Mouse (Mus musculus) urinary bladder, postnatal 36 days (tissue): ENCODE measurements around the gene Olfr1446.

Experiments
- DNase-seq, 2 experiments: peaks; one replicate each; pipeline ENCODE4 v3.0.0; 2022; ENCODE audit warnings: low spot score in 2 of 2, mixed read lengths in 1 of 2

The Olfr1446 gene

GRCm38 (mm10) chr19:12893424-12893823 lies at the start of gene Olfr1446:
Olfr1446 (minus strand) TSS chr19:12893524.
- DNase-seq = no peak

DNA sequence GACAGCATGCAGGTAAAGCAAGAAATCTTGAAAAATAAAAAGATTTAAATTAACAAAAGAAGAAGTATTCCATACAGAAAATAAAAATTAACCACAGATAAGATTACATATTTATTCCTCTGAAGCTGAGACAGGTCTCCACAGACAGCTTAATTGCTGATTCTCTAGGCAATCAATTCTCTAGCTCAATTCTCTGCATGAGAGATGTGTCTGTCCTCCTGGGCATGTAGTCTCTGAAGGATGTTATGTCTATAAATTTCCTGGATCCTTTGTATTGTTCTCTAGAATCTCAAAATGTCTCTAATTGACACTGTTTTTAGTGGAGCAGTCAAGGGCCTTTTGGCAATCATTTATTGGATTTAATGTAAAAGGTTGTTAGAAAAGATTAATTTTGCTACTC lies 37.2 kb upstream of the Olfr1446 start, which contains the start of gene Olfr1449:
TSS of gene Olfr1449 (plus strand) at position 301 of the 400 bp plus-strand sequence.
- DNase-seq = no peak

- DNase-seq = no peak
These were observed 31.0 kb upstream of the Olfr1446 start, which contains the start of gene Olfr1448 for GRCm38 (mm10) chr19:12924319-12924718. Olfr1448 (minus strand) TSS chr19:12924419.

DNA sequence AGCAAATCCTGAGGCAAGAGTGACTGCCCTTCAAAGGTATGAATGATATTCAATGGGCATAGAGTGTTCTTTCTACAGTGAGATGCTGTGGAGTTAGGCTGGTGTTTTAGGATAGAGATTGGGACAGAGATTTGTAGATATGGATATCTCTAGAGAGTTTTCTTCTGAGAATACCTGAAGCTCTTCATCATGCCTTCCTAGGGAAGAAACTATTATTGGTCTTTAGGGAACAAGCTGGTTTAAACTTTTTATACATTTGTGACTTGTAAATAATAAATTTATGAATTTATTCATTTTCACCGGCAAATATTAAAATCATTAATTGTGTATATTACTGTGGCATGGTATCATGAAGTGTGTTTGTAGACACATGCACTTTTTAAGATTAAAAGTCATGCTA lies 10.3 kb upstream of the Olfr1446 start, which contains the start of gene Olfr1447:
TSS of gene Olfr1447 (minus strand) at position 101 of the 400 bp plus-strand sequence.
- DNase-seq = no peak

DNA sequence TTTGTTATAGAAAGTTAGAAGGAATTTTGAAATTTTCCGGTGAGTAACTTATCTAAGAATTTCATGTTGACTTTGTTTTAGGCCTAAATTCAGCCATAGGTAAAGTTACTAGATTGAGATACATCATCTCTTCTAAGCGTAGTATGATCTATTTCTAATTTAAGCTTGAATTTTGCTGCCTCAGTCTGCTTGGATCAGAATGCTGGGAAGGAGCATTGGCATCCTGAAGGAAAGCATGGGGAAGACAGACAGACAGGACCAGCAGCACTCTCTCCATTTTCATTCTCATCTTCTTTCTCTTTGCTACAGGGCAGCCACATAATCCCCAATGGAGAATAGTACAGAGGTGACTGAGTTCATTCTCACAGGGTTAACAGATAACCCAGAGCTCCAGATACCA lies 9.8 kb downstream of the Olfr1446 start, which contains the start of gene Olfr1445:
TSS of gene Olfr1445 (plus strand) at position 301 of the 400 bp plus-strand sequence.
- no peak for DNase-seq

DNA sequence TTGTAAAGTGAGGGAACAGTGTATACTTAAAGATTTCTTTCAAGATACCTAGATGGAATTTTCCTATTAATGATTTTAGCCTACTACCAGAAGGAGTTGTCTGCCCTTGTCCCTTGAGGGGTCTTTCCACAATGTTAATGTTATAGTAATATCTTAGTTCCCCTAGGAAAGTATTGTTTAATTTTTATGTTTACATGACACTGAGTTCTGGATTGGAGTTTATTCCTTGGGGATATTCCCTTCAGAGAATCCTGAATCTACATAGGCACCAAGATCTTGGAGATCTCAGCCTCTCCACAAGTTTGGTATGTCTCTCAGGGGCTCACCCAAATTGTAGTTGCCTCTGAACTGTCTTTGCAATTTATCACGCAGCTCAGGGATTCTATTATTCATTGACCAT lies 36.3 kb downstream of the Olfr1446 start, which contains the start of gene Olfr1444:
TSS of gene Olfr1444 (plus strand) at position 301 of the 400 bp plus-strand sequence.
- no peak for DNase-seq

GRCm38 (mm10) chr19:12846382-12846781 lies 46.9 kb downstream of the Olfr1446 start, which contains the start of gene Gm5244:
Gm5244 (plus strand) TSS chr19:12846682.
- DNase-seq = no peak

DNA sequence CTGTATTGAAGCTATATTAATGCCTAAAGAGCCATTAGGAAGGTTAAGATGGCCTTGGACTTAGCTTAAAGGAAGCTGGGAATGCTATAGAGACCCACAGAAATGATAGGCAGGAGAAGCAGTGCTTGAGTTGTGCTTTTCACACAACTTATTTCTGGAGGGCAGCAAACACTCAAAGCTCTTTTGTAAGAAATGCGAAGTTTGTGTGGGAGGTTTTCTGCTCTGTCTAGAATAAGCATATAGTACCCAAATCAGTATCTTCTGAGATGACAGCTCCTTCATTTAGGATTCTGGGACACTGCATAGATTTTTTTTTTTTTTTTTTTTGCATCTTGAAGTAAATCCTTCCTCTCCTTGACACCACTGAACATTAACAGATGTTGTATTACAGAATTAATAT lies 54.8 kb downstream of the Olfr1446 start:
- DNase-seq = no peak
